Mouse (Mus musculus): ENCODE measurements at regions not wholly inside any gene's neighbourhood (a gene's known extent, or its start where the extent isn't known, plus 50 kb on each side); places are given as distances from the start of the nearest gene placed in this dataset.

GRCm38 (mm10) chr7:71488016-71488650 is 136.8 kb upstream of the Gm10295 start:
- DNase-seq (ENCODE audit: low read depth) = no peak

- peak; percentile 53 for DNase-seq (ENCODE audit: low read depth)
Measured at GRCm38 (mm10) chr7:71475383-71475782, 124.1 kb upstream of the Gm10295 start.

GRCm38 (mm10) chr7:71472384-71473141 is 121.3 kb upstream of the Gm10295 start:
- DNase-seq (ENCODE audit: low read depth) = no peak

GRCm38 (mm10) chr7:71471658-71472383 is 120.5 kb upstream of the Gm10295 start:
- DNase-seq (ENCODE audit: low read depth) = peak; percentile 23

GRCm38 (mm10) chr7:71471319-71471657 is 120.0 kb upstream of the Gm10295 start:
- DNase-seq (ENCODE audit: low read depth) = no peak

DNA sequence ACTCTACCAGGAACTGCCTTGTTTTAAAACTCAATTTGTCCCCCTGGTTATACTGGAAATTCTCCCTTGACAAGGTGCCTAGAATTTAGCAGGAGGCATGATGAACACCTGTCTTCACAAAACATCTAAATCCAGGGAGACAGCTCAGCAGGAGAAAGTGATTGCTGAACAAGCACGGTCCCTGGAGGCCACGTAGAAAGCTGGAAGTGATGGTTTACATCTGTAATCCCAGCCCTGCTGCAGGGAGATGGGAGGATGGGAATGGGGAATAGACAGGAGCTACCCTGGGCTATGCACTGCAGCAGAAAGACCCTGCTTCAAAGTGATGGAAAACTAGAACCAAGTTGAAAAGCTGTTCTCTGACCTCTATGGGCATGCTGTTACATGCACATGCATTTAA is 119.1 kb upstream of the Gm10295 start:
- DNase-seq (ENCODE audit: low read depth) = no peak

DNA sequence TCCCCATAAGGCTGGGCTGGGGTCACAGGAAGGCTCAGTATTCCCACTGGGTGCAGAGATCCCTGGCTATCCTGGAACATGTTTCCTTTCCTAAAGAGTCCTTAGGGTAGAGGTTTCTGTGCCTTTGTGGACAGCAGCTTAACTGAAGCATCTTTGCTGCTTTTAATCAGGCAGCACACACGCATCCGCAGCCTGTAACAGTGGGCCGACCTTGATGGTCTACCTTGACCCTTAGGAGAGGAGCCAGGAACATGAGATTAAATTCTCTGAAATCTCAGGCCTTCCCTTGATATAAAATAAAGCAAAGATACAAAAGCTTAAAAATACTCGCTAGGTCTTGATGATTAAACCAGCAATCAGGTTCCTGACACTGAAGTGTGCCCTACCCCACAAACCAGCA is 118.7 kb upstream of the Gm10295 start:
- DNase-seq (ENCODE audit: low read depth) = no peak

DNA sequence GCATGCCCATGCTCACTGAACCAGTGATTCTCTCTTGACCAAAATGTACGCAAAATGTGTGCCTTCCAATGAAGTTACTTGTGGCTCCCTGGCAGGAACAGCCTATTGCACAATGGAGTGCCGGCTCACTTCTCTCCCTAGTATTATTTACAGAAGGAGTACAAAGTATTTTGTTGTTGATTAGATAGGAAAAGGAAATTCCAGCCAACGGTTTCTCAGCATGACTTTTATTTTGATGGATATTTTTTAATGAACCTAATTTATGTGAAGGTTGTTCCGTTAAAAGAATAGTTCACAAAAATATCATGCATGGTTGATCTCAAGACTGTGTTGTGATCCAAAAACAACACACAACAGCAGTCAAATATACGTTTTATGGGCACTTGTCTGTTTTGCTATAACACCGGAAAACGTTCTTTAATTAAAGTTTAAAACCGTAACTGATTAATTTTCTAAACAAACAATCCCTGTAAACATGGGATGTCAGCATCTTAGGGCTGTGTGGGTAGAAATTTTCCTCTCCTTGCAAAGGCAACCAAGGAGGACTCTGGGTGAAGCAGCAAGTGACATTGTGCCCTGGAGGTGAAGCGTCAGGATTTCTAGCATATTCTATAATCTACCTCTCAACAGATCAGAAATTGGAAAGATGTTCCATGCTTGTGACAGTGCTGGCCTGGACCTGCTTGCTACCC is 116.3 kb upstream of the Gm10295 start:
- peak; percentile 55 for DNase-seq (ENCODE audit: low read depth)

DNA sequence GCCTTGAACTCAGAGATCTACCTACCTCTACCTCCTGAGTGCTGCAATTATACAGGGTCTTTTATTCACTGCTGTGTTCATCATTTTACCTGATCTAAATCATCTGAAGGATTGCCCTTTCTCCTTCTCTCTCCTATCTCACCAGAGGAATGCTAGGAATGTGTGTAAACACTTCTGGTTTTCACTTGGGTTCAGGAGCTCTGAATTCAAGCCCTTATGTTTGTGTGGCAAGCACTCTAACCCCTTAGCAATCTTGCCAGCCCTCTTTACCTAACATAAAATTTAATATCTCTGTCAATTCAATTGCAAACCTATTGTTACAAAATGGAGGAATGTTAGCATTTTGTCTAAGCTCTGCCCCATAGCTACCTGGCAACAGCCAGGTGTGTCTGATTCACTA is 112.8 kb upstream of the Gm10295 start:
- DNase-seq (ENCODE audit: low read depth) = no peak

DNA sequence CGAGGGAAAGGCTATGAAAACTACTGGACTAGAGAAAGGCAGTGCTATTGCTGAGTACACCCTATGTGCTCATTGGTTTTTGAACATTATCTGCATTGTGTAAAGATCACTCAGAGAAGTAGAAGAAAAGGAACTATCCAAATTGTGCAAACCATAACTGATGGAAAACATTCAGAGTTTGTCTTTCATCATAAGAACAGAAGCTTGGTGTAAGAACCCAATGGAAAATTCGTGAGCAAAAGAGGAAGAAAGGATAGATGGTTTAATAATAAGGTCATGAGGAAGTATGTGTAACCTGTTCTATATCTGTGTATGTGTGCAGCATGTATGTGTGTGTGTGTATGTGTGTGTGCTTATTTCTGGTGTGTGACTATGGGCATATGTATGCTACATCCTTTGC is 112.3 kb upstream of the Gm10295 start:
- peak; percentile 82 for DNase-seq (ENCODE audit: low read depth)

DNA sequence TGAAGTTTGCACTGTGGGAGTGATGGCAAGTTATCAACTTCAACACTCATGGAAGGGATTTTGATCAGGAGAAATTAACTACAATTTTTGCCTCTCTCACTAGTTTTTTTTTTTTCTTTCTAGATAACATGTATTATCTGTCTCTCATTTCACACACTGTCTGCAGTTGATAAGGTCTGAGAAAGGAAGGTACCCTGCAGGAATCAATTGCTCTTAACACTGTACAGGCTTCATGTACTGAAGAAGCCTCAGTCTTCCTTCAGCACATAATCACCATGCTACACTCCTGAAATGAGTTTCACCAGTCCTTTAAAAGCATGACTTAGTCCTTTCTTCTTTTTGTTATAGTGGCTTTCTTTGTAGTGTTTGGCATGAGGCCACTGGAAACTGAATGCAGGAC is 108.5 kb upstream of the Gm10295 start:
- no peak for DNase-seq (ENCODE audit: low read depth)

DNA sequence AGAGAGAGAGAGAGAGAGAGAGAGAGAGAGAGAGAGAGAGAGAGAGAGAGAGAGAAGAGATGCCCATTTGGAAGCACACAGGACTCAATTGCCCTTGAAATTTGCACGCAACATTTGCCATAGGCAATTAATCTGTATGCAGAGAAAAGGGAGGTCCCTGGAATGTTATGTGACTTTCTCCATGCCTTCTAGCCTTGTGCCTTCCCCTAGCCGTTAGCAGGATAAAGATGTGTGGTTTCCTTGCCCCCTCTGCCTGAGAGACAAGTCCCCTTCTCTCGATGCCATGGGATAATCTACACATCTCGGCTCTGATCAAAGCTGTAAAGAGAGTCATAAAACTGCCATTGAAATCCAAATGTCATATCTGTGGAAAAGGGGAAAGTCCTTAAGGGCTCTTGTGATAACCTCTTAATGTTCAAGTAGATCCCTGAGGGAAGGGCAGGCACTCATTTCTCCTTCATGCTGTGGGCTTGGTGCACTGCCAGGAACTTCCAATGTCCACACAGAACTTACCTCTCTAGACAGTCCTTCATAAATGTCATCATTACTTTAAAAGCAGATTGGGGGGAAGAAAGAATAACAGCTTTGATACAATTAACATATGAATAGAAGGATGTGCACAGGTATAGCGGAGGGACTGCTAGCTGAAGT is 106.9 kb upstream of the Gm10295 start:
- no peak for DNase-seq (ENCODE audit: low read depth)

GRCm38 (mm10) chr7:71457409-71458103 is 106.3 kb upstream of the Gm10295 start:
- DNase-seq (ENCODE audit: low read depth) = no peak

GRCm38 (mm10) chr7:71456421-71456820 is 105.1 kb upstream of the Gm10295 start:
- no peak for DNase-seq (ENCODE audit: low read depth)

DNA sequence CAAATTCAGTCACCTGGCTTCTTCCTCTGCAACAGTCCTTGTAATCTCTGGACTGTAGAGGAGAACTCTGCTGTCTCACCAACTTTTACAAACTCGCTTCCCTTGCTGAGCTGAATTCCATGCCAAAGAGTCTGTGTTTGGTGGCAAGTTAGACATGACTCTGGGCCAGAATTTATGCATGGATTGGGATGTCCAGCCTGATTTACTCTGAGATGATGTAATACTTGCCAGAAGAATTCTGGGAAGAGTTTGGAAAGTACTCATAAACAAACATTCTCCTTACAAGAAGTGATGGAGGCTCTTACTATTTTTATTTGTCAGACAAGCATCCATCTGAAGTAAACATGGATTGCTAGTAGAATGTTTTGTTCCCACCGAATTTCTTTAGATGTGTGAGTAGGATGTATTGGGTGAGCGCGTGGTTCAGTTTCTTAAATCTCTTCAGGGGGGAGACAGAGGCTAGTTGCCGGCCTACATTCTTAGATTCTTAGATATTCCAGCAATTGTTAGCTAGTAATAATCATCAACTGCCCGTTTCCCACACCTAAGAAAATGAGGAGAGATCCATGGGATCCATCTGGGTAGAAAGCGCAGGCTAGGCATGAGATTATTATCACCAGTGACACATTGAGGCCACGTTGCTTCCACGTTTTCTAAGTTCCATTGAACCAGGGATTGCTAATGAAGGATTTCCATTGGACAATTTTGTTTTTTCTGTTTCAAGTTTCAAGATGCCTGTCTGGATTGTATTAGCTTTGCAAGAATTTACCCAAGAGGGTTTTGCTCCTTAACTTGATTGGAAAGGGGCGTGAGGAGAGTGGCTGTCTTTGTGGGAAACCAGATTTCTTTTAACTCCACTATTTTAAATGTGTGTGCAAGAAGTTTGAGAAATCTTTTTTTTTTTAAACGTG is 89.3 kb upstream of the Gm10295 start:
- no peak for DNase-seq (ENCODE audit: low read depth)

DNA sequence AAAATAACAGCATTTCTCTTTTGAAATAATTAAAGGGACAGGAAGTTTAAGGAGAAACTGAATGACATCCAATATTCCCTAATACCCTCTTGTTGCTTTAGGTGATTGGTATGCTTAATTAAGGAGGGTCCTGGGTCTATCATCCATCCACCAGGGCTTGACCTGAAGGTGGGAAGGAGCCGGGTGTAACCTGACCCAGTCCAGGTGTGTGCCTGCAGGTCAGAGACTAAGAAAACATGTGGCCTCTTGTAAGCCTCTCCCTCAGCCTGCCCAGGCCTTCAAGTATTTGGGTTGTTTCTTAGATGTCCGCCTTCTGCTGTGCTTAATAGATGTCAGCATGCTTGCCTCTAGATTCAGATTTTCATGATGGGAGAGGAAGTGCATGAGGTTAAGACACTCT is 74.7 kb upstream of the Gm10295 start:
- no peak for DNase-seq (ENCODE audit: low read depth)

DNA sequence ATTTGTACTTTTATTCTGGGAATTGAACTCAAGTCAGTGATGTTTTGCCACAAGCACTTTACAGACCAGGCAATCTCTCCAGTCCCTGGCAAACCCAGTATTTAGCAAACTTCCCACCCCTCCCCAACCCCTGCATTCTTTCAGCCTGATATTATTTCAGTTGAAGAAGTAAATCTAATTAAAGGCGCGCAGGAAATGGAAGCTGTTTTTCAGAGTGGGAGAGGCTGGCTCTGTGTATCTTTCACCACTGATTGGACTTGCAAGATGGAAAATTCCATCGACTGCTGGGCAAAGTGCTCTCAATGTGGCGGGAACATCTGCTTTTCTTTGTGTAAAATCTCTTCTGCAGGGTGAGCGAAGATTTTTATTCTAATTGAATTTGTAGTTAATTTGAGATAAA is 68.0 kb upstream of the Gm10295 start:
- no peak for DNase-seq (ENCODE audit: low read depth)

- DNase-seq (ENCODE audit: low read depth) = no peak
Measured at GRCm38 (mm10) chr7:71418856-71419255, 67.6 kb upstream of the Gm10295 start.

- DNase-seq (ENCODE audit: low read depth) = no peak
Measured at GRCm38 (mm10) chr7:71414756-71415155, 63.5 kb upstream of the Gm10295 start.

DNA sequence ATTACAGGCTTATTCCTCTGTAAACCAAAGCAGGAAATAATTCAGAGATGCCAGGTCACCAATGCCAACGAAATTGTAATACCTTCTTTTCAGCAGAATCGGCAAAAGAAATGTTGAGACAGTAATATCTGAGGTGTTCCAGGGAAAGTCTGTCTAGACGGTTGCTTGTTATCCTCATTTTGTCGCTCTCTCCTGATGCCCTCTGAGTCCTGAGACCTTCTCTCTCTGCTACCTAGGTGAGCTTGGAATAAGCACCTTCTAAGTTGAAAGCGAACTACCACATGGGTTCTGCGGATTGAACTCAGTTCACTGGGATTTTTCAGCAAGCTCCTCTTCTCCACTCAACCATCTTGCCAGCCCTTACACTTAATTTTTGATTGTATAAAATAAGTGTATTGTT is 61.8 kb upstream of the Gm10295 start:
- DNase-seq (ENCODE audit: low read depth) = no peak

All from 416B (cell line).